Mouse (Mus musculus): ENCODE data around the gene Slc7a8. TPM values are rescaled to one million over a fixed set of nuclear protein-coding genes. Genes with fewer than 3 reads are reported as not detected.

Slc7a8 gene
- polyA plus RNA-seq, 1 experiment from 2014 or later, result 45.7 TPM

DNA sequence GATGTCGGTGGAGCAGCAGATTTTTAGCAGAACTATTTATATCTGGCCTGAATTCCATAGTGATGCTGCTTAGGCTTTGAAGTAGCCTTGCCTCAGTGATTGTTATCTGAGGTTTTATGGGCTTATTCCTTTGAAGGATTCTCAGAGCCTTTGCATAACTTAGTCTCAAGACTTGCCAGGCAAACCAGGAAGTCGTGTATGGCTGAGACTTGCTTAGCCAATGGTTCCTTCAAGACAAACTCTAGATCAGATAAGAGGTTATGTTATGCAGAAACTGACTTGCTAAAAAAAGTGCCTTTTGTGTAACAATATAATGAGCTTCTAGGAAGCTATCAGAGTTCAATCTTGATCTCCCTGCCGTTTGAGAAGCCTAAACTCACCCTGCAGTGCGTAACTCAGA lies 20.7 kb upstream of the Slc7a8 start:
- peak; percentile 47; the same call in 1 of the 2 replicates for ATAC-seq
- Histone ChIP-seq H3K27me3 (replicated peaks; ENCODE audit: control insufficient read depth, insufficient read depth, low read length) (no peaks in the 10 kb centered on the region), H3K4me2 (ENCODE audit: low read depth, low read length) (no peak overlapping the region), H3K4me1 (ENCODE audit: control insufficient read depth, insufficient read depth, low read length) (peaks cover 9% of the 10 kb centered on the region; the same call in 1 of the 2 replicates), H3K27ac (ENCODE audit: low read length) (no peak overlapping the region), H3K9me3 (ENCODE audit: control insufficient read depth, low read length) (no peaks in the 10 kb centered on the region), H3K4me3 (ENCODE audit: low read length) (no peak overlapping the region), H3K36me3 (ENCODE audit: control insufficient read depth, insufficient read depth, low read length) (no peaks in the 10 kb centered on the region), H3K9ac (ENCODE audit: low read depth, low read length) (no peak overlapping the region)
- WGBS, result 65% methylated on average over 4 of the region's 4 CpGs

DNA sequence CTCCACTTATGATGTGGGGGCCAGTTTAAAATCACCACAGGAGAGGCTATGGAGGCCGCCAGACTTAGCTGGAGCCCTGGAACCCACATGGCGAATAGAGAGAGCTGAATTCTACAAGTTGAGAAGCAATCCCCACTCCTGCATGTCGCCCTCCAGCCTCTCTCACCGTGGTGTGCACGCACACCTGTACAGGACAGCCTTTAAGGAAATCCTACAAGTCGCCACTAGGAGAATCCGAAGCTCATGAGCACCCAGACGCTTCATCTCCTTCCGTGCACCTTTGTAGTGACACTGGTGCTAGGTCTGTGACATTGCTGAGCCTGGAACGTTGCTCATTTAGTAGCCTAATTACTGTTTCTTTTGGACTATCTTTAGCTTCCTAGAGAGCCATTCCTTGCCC lies 17.9 kb upstream of the Slc7a8 start:
- peaks cover 3% of the 10 kb centered on the region; the same call in 1 of the 2 replicates for H3K4me1 ChIP-seq (ENCODE audit: control insufficient read depth, insufficient read depth, low read length)
- H3K36me3 ChIP-seq (ENCODE audit: control insufficient read depth, insufficient read depth, low read length), result no peaks in the 10 kb centered on the region
- no peak overlapping the region for H3K27ac ChIP-seq (ENCODE audit: low read length)
- no peak overlapping the region for H3K4me2 ChIP-seq (ENCODE audit: low read depth, low read length)
- no peak overlapping the region for H3K4me3 ChIP-seq (ENCODE audit: low read length)
- 0 out of 2 replicates have a peak, but pooled peaks have one; percentile 59 for ATAC-seq
- H3K9ac ChIP-seq (ENCODE audit: low read depth, low read length), result no peak overlapping the region
- no peaks in the 10 kb centered on the region for H3K27me3 ChIP-seq (replicated peaks; ENCODE audit: control insufficient read depth, insufficient read depth, low read length)
- H3K9me3 ChIP-seq (ENCODE audit: control insufficient read depth, low read length), result no peaks in the 10 kb centered on the region
- 56% methylated on average over 10 of the region's 10 CpGs for WGBS

DNA sequence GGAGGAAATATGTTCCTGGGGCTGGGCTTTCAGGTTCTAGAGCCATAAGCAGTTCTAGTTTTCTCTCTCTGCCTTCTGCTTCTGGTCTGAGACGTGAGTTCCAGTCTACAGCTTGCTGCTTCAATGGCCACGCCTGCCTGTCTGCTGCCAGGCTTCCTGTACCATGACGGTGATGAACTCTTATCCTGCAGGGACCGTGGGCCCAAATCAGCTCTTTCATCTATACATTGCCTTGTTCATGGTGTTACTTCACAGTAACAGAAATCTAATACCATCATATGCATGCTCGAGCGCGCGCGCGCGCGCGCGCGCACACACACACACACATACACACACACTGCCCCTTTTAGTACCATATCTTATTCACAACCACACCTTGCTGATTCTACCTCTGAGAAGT lies 15.0 kb upstream of the Slc7a8 start:
- Histone ChIP-seq H3K4me1 (ENCODE audit: control insufficient read depth, insufficient read depth, low read length) (peaks cover 3% of the 10 kb centered on the region; the same call in 1 of the 2 replicates), H3K9ac (ENCODE audit: low read depth, low read length) (no peak overlapping the region), H3K4me2 (ENCODE audit: low read depth, low read length) (no peak overlapping the region), H3K27me3 (replicated peaks; ENCODE audit: control insufficient read depth, insufficient read depth, low read length) (no peaks in the 10 kb centered on the region), H3K36me3 (ENCODE audit: control insufficient read depth, insufficient read depth, low read length) (no peaks in the 10 kb centered on the region), H3K4me3 (ENCODE audit: low read length) (no peak overlapping the region), H3K9me3 (ENCODE audit: control insufficient read depth, low read length) (no peaks in the 10 kb centered on the region), H3K27ac (ENCODE audit: low read length) (no peak overlapping the region)
- ATAC-seq, result no peak
- 90% methylated on average over 15 of the region's 15 CpGs for WGBS

DNA sequence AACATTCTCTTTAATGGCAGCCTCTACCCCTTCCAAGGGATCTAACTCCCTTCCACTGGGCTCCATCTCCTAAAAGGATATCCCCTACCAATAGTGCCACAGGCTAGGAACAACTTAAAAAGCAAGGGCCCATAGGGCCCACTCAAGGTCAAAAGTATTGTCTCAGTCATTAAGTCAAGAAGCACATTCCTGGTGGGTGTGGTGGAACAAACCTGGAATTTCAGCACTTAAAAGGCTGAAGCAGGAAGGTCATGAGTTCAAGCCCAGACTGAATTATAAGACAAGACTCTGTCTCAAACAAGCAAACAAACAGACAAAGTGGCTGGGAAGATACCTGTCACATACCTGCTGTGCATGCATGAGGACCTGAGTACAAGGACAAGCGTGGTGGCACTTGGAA lies 14.2 kb upstream of the Slc7a8 start:
- 90% methylated on average over 1 of the region's 1 CpGs for WGBS
- H3K4me2 ChIP-seq (ENCODE audit: low read depth, low read length), result no peak overlapping the region
- no peaks in the 10 kb centered on the region for H3K36me3 ChIP-seq (ENCODE audit: control insufficient read depth, insufficient read depth, low read length)
- no peaks in the 10 kb centered on the region for H3K27me3 ChIP-seq (replicated peaks; ENCODE audit: control insufficient read depth, insufficient read depth, low read length)
- H3K4me3 ChIP-seq (ENCODE audit: low read length), result no peak overlapping the region
- no peak for ATAC-seq
- no peaks in the 10 kb centered on the region for H3K9me3 ChIP-seq (ENCODE audit: control insufficient read depth, low read length)
- H3K9ac ChIP-seq (ENCODE audit: low read depth, low read length), result no peak overlapping the region
- H3K4me1 ChIP-seq (ENCODE audit: control insufficient read depth, insufficient read depth, low read length), result peaks cover 3% of the 10 kb centered on the region; the same call in 1 of the 2 replicates
- H3K27ac ChIP-seq (ENCODE audit: low read length), result no peak overlapping the region

DNA sequence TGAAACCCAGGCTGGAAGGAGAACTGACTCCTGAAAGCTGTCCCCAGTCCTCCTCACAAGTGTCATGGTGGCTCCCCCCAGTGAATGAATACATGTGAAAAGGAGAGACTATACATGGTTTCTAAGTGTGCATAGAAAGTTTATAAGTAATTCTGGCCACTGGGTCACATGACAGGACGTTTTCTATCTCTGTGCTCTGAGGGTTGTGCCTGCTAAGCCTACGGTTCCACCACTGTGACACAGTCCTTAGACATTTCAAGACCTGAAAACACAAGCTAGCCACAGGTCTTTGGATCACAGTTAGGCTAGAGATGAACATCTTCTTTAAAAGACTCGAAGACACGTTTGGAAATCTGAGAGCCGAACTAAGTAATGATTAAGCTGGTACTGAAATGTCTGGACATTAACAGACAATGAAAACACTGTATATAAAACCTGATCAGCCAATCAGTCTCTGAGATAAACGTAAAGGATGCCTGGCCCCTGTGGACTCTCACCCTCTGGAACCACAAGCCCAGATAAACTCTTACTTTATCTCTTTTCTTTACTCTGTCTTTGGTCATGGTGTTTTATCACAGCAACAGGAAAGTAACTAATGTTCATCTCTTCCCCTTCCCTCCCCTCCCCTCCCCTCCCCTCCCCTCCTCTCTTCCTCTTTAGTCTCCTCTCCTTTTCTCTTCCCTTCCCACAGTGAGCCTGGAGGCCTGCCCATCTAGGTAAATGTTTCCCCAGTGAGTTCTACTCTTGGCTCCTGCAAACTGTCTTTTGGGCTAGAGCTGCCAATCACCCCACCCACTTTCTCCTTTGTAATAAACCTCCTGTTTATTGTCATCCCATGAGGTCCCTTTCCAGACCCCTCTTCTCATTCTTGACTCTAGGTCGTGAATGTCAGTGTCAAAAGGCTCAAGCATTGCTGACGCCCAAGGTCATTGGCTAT lies 12.4 kb upstream of the Slc7a8 start:
- Histone ChIP-seq H3K4me1 (ENCODE audit: control insufficient read depth, insufficient read depth, low read length) (no peaks in the 10 kb centered on the region), H3K36me3 (ENCODE audit: control insufficient read depth, insufficient read depth, low read length) (no peaks in the 10 kb centered on the region), H3K4me3 (ENCODE audit: low read length) (no peak overlapping the region), H3K4me2 (ENCODE audit: low read depth, low read length) (no peak overlapping the region), H3K27me3 (replicated peaks; ENCODE audit: control insufficient read depth, insufficient read depth, low read length) (no peaks in the 10 kb centered on the region), H3K9me3 (ENCODE audit: control insufficient read depth, low read length) (no peaks in the 10 kb centered on the region), H3K27ac (ENCODE audit: low read length) (peak overlapping the region; percentile 53), H3K9ac (ENCODE audit: low read depth, low read length) (no peak overlapping the region)
- WGBS, result 65% methylated on average over 8 of the region's 8 CpGs
- ATAC-seq, result peak; percentile 78

DNA sequence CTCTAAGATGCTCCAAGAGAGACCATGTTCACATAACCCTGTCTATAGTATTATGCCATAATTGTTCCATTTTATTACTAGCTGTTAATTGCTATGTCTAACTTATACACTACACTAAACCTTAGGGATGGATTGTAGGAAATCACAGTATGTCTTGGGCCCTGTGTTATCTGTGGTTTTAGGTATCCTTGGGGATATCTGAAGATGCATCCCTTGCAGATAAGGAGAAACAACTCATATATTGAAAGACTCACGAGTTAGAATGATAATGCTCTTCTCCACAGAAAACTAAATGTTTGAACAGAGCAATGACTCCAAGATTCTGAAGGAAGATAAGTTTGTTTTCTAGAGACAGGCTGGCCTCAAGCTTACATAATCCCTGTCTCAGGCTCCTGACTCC lies 11.6 kb upstream of the Slc7a8 start:
- no peak overlapping the region for H3K9ac ChIP-seq (ENCODE audit: low read depth, low read length)
- WGBS, result 45% methylated on average over 1 of the region's 1 CpGs
- peak overlapping the region; percentile 53 for H3K27ac ChIP-seq (ENCODE audit: low read length)
- H3K4me2 ChIP-seq (ENCODE audit: low read depth, low read length), result no peak overlapping the region
- H3K4me1 ChIP-seq (ENCODE audit: control insufficient read depth, insufficient read depth, low read length), result no peaks in the 10 kb centered on the region
- H3K9me3 ChIP-seq (ENCODE audit: control insufficient read depth, low read length), result no peaks in the 10 kb centered on the region
- no peak overlapping the region for H3K4me3 ChIP-seq (ENCODE audit: low read length)
- ATAC-seq, result no peak
- no peaks in the 10 kb centered on the region for H3K36me3 ChIP-seq (ENCODE audit: control insufficient read depth, insufficient read depth, low read length)
- H3K27me3 ChIP-seq (replicated peaks; ENCODE audit: control insufficient read depth, insufficient read depth, low read length), result no peaks in the 10 kb centered on the region

DNA sequence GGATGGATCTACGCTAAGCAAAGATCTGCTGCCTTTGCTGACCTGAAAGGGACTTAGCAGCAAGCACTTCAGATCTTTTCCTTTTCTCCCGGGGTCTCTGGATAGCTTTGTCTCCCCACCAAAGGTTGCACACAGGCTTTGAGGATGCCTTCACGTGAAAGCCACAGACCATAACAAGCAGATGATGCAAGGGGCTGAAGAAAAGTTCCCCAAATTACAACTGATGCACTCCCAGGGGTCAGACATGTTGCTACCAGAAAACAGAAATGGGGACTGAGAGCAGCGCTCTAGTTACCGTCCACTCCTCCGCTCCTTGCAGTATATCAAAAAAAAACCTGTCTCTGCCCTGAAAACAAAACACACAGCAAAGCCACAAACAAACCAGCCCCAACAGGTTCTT lies 10.4 kb upstream of the Slc7a8 start:
- Histone ChIP-seq H3K36me3 (ENCODE audit: control insufficient read depth, insufficient read depth, low read length) (no peaks in the 10 kb centered on the region), H3K9ac (ENCODE audit: low read depth, low read length) (no peak overlapping the region), H3K4me3 (ENCODE audit: low read length) (no peak overlapping the region), H3K27me3 (replicated peaks; ENCODE audit: control insufficient read depth, insufficient read depth, low read length) (no peaks in the 10 kb centered on the region), H3K9me3 (ENCODE audit: control insufficient read depth, low read length) (no peaks in the 10 kb centered on the region), H3K4me1 (ENCODE audit: control insufficient read depth, insufficient read depth, low read length) (no peaks in the 10 kb centered on the region), H3K4me2 (ENCODE audit: low read depth, low read length) (no peak overlapping the region), H3K27ac (ENCODE audit: low read length) (no peak overlapping the region)
- 73% methylated on average over 6 of the region's 6 CpGs for WGBS
- no peak for ATAC-seq

DNA sequence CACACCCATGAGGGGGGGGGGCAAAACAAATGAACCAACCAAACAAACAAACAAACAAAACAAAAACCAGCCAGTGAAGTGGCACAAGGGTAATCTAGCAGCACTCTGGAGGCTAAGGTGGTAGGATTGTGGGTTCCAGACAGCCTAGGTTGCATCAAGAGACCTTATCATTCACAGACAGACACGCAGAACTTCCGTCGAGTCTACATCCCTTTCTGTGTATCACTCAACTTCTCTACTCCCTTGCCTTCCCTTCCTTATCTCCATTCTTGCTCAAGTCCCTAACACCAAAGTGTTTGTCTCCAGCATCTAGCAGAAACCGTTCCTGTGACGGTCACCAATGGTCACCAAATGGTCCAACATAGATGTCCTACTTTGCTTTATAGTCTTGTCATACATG lies 6.5 kb upstream of the Slc7a8 start:
- Histone ChIP-seq H3K27ac (ENCODE audit: low read length) (no peak overlapping the region), H3K9ac (ENCODE audit: low read depth, low read length) (no peak overlapping the region), H3K4me1 (ENCODE audit: control insufficient read depth, insufficient read depth, low read length) (no peaks in the 10 kb centered on the region), H3K4me3 (ENCODE audit: low read length) (no peak overlapping the region), H3K36me3 (ENCODE audit: control insufficient read depth, insufficient read depth, low read length) (no peaks in the 10 kb centered on the region), H3K9me3 (ENCODE audit: control insufficient read depth, low read length) (no peaks in the 10 kb centered on the region), H3K4me2 (ENCODE audit: low read depth, low read length) (no peak overlapping the region), H3K27me3 (replicated peaks; ENCODE audit: control insufficient read depth, insufficient read depth, low read length) (no peaks in the 10 kb centered on the region)
- WGBS, result 91% methylated on average over 5 of the region's 5 CpGs
- no peak for ATAC-seq

DNA sequence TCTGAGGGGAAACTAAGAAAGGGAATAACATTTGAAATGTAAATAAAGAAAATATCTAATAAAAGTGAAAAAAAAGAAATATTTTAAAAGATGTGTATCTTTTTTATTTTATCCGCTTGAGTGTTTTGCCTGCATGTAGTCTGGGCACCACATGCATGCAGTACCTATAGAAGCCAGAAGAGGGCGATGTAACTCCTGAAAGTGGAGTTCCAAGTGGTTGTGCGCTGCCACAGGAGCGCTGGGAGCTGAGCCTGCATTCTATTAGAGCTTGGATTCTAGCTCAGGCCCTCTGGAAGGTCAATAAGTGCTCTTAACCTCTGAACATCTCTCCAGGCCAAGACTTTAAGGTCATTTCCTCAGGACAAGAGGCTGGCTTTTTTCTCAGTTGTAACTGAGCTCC lies 5.5 kb upstream of the Slc7a8 start:
- H3K9ac ChIP-seq (ENCODE audit: low read depth, low read length), result no peak overlapping the region
- 53% methylated on average over 4 of the region's 4 CpGs for WGBS
- ATAC-seq, result no peak

More for the DNA sequence above, 5.5 kb upstream of the Slc7a8 start:
- H3K9me3 ChIP-seq (ENCODE audit: control insufficient read depth, low read length), result no peaks in the 10 kb centered on the region
- no peaks in the 10 kb centered on the region for H3K36me3 ChIP-seq (ENCODE audit: control insufficient read depth, insufficient read depth, low read length)
- no peak overlapping the region for H3K4me3 ChIP-seq (ENCODE audit: low read length)
- H3K27ac ChIP-seq (ENCODE audit: low read length), result no peak overlapping the region
- no peaks in the 10 kb centered on the region for H3K4me1 ChIP-seq (ENCODE audit: control insufficient read depth, insufficient read depth, low read length)
- no peak overlapping the region for H3K4me2 ChIP-seq (ENCODE audit: low read depth, low read length)
- H3K27me3 ChIP-seq (replicated peaks; ENCODE audit: control insufficient read depth, insufficient read depth, low read length), result no peaks in the 10 kb centered on the region

All from intestine, embryonic 16.5 days (tissue).